Mouse (Mus musculus): ENCODE measurements at regions not wholly inside any gene's neighbourhood (a gene's known extent, or its start where the extent isn't known, plus 50 kb on each side); places are given as distances from the start of the nearest gene placed in this dataset.

DNA sequence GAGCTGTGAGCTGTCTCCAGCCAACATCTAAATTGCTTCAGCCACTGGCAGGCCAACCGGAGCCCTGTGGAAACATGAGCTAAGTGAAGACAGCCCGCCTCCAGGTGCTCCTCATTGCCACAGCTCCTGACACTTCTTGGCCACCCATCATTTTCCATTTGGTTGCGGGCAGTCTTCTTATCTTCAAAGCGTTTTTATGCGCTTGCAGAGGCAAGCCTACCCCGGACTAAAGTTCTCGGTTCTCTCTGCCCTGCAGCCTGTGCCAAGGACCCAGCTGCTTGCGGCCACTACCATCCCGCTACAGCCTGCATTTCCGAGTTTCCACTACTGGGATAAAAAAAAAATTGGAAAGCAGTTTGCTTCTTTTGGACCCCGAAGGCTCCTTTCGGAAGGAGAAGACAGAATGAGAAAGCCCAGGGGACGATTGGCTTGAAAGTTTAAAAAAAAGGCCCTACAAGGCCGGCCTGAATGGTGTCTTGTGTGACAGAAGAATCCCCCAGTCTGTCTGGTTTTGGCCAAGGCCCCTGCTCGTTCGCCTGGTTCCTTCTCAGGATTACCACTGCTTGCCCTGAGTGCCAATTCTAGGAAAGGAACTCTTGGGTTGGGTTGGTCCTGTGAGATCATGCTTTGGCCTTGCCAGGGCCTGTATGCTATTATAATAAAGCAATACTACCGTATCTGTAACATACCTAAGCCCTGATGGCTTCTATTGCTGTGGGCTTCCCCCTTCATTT, 124.6 kb upstream of the Meis1 start:
- TF ChIP-seq POLR2A (IDR thresholded peaks at IDR 0.05; ENCODE audit: control insufficient read depth, low read depth, low read length) (no peak), CTCF (IDR thresholded peaks at IDR 0.05; ENCODE audit: control insufficient read depth, insufficient read depth, insufficient replicate concordance, low read depth, low read length) (no peak)

Measured in testis, adult 2 months (tissue).